Comparison of ENCODE assay signal across 9 mouse cellular contexts in genomic region chr4:141867498-141867897, GRCm38 (mm10). TPM values are rescaled to one million over a fixed set of nuclear protein-coding genes. Genes with fewer than 3 reads are reported as not detected.
DNase-seq lines count a peak whose midpoint lies in the region; ATAC-seq lines count a peak whose summit lies in the region.
"Had no signal": no experiment of that assay in that cellular context is flagged by ENCODE, and none has a peak within 500 bp of the region (broad histone marks: within the 10 kb centered on the region; RNA-seq: fewer than 3 reads in every experiment).

No protein-coding gene starts in this region.

- peak; percentile 73 to 75 for DNase-seq in left cerebral cortex, postnatal 14 days (ENCODE audit: low spot score in 2 of 2)
- no peak for DNase-seq in left cerebral cortex, adult 9 months (ENCODE audit: low spot score in 2 of 2)
- DNase-seq in adrenal gland, postnatal 36 days: peak; percentile 73 to 79
- DNase-seq in frontal cortex, postnatal 10 days (ENCODE audit: low spot score in 2 of 2): peak; percentile 69 to 71

- intact Hi-C loops in left cerebral cortex, postnatal 14 days (cut with DNase I): no loop called here

- 19% methylated on average over 4 of the region's 4 CpGs for WGBS in hindbrain, embryonic 15.5 days
- WGBS in macrophage (ENCODE audit: missing documents): 64% methylated on average over 4 of the region's 4 CpGs

- no peaks in the 10 kb centered on the region for H3K27me3 ChIP-seq in hindbrain, embryonic 15.5 days

- H3K4me2 ChIP-seq in hindbrain, embryonic 15.5 days: peak overlapping the region; percentile 13; the same call in 1 of the 2 replicates

- peak; percentile 57; the same call in 1 of the 2 replicates for ATAC-seq in hindbrain, embryonic 15.5 days (ENCODE audit: low FRiP score, low read depth)
- no peak for ATAC-seq in granulocyte monocyte progenitor cell, adult 5-6 weeks (replicated peaks; ENCODE audit: poor library complexity, severe bottlenecking)
- ATAC-seq in CD4-positive, CD25-positive, alpha-beta regulatory T cell, adult 4 months: no peak

- no peak overlapping the region for H3K9ac ChIP-seq in hindbrain, embryonic 15.5 days

- H3K4me1 ChIP-seq in hindbrain, embryonic 15.5 days (replicated peaks): peaks cover 57% of the 10 kb centered on the region

- H3K9me3 ChIP-seq in hindbrain, embryonic 15.5 days: no peaks in the 10 kb centered on the region

- no peak overlapping the region for H3K4me3 ChIP-seq in hindbrain, embryonic 15.5 days
- H3K4me3 ChIP-seq in macrophage (ENCODE audit: inconsistent target): no peak overlapping the region

- peaks cover 100% of the 10 kb centered on the region for H3K79me2 ChIP-seq in macrophage (ENCODE audit: inconsistent target)

- H3K36me3 ChIP-seq in hindbrain, embryonic 15.5 days: no peaks in the 10 kb centered on the region
- peaks cover 58% of the 10 kb centered on the region for H3K36me3 ChIP-seq in macrophage (ENCODE audit: inconsistent target)

- H3K27ac ChIP-seq in hindbrain, embryonic 15.5 days (replicated peaks): peak overlapping the region; percentile 69
- peak overlapping the region; percentile 99 for H3K27ac ChIP-seq in macrophage

RNA-seq across cellular contexts. Expression of gene Efhd2, which starts 7.2 kb away (rescaled TPM):
- 100 to 1,000 TPM; 103 to 119 TPM for total RNA-seq in left cerebral cortex, postnatal 14 days (2021)
- total RNA-seq in adrenal gland, postnatal 36 days (2021): 10 to 100 TPM; 23.1 to 29.1 TPM
- polyA plus RNA-seq in hindbrain, embryonic 15.5 days (2015; fragmentation: Nextera tagmentation; extraction: Ambion mirVana): 77.8 and 83.5 TPM in 2 replicates
- 100 to 1,000 TPM in 19 of 26 experiments, 10 to 100 TPM in 7; 72.5 to 159 (median 125) TPM for total RNA-seq in macrophage (2018; cell fraction: chromatin; rRNA removed)
- total RNA-seq in macrophage (2018; cell fraction: cytosol; rRNA removed): 100 to 1,000 TPM; 542 to 790 (median 645) TPM
- 100 to 1,000 TPM; 163 to 462 (median 284) TPM for total RNA-seq in macrophage (2018; cell fraction: nucleus; rRNA removed)
- 472 to 767 TPM (median 504 TPM) in 3 replicates for polyA plus RNA-seq in macrophage (2018)
- total RNA-seq in granulocyte monocyte progenitor cell, adult 5-6 weeks (2014; fragmentation: Nextera tagmentation): 50.2 and 58.8 TPM in 2 replicates
- 53.7 and 72.7 TPM in 2 replicates for total RNA-seq in granulocyte monocyte progenitor cell, adult 5-6 weeks (2017)
- 10 to 100 TPM; 19.8 to 27.0 TPM for polyA plus RNA-seq in CD4-positive, CD25-positive, alpha-beta regulatory T cell, adult 4 months (2017; shearing (Covaris generic))

RNA-seq across cellular contexts. Expression of gene Ctrc, which starts 21.3 kb away (rescaled TPM):
- not detected for total RNA-seq in left cerebral cortex, postnatal 14 days (2021)
- total RNA-seq in adrenal gland, postnatal 36 days (2021): not detected
- not detected in 2 replicates for polyA plus RNA-seq in hindbrain, embryonic 15.5 days (2015; fragmentation: Nextera tagmentation; extraction: Ambion mirVana)
- total RNA-seq in macrophage (2018; cell fraction: chromatin; rRNA removed): not detected
- total RNA-seq in macrophage (2018; cell fraction: cytosol; rRNA removed): not detected
- total RNA-seq in macrophage (2018; cell fraction: nucleus; rRNA removed): not detected
- not detected in 3 replicates for polyA plus RNA-seq in macrophage (2018)
- total RNA-seq in granulocyte monocyte progenitor cell, adult 5-6 weeks (2014; fragmentation: Nextera tagmentation): not detected in 2 replicates
- not detected in 2 replicates for total RNA-seq in granulocyte monocyte progenitor cell, adult 5-6 weeks (2017)
- not detected for polyA plus RNA-seq in CD4-positive, CD25-positive, alpha-beta regulatory T cell, adult 4 months (2017; shearing (Covaris generic))
- polyA plus RNA-seq: kidney, postnatal 0 days had no signal

RNA-seq across cellular contexts. Expression of gene Cela2a, which starts 41.5 kb away (rescaled TPM):
- total RNA-seq in left cerebral cortex, postnatal 14 days (2021): not detected
- not detected for total RNA-seq in adrenal gland, postnatal 36 days (2021)
- 0.18 TPM in 1 of 2 replicates, not detected in the other for polyA plus RNA-seq in hindbrain, embryonic 15.5 days (2015; fragmentation: Nextera tagmentation; extraction: Ambion mirVana)
- total RNA-seq in macrophage (2018; cell fraction: chromatin; rRNA removed): not detected
- not detected for total RNA-seq in macrophage (2018; cell fraction: cytosol; rRNA removed)
- not detected for total RNA-seq in macrophage (2018; cell fraction: nucleus; rRNA removed)
- not detected in 3 replicates for polyA plus RNA-seq in macrophage (2018)
- total RNA-seq in granulocyte monocyte progenitor cell, adult 5-6 weeks (2014; fragmentation: Nextera tagmentation): not detected in 2 replicates
- not detected in 2 replicates for total RNA-seq in granulocyte monocyte progenitor cell, adult 5-6 weeks (2017)
- not detected for polyA plus RNA-seq in CD4-positive, CD25-positive, alpha-beta regulatory T cell, adult 4 months (2017; shearing (Covaris generic))

Comparison
In these comparisons a context has a peak if more than half of its experiments do, and no peak if none do; other contexts are left out.
1. DNase-seq: peak in left cerebral cortex, postnatal 14 days (2 of 2), adrenal gland, postnatal 36 days (2 of 2) and frontal cortex, postnatal 10 days (2 of 2); none in left cerebral cortex, adult 9 months (0 of 2).